Mouse (Mus musculus) neutrophil, adult 59 days (primary cell): ENCODE results near the gene Trim13. TPM values are rescaled to one million over a fixed set of nuclear protein-coding genes. Genes with fewer than 3 reads are reported as not detected.

ENCODE experiments used
- total RNA-seq, 2 experiments: library from RNA; stranded (reverse); gene quantifications; 1 replicate in 1 of 2; 2 replicates in 1 of 2; pipeline ENCODE4 v1.2.4; 2023

The Trim13 gene
- 1 to 10 TPM; 2.9 to 3.3 TPM for total RNA-seq

DNA sequence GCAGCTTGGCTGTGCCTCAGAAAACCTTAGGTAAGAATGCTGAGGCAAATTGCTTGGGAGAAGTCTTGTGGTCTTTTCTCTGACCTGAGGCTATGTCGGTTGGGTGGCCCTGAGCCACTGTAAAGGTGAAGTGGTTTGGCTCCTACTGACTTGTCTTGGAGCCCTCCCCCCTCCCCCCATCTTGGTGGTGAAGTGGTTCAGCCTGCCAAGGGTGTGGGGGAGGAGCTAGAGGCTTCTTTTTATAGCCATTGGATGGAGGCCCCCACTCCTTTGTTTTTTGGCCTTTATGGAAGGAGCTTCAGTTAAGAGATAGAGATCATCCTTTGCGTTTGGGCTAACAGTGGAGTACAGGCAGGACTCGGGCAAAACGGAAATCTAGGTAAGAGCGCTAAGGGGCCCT lies at the start of gene Trim13:
TSS of gene Trim13 (plus strand) at position 280 of the 400 bp plus-strand sequence.

GRCm38 (mm10) chr14:61556289-61557147 lies 41.5 kb upstream of the Trim13 start, which contains the start of gene Spryd7:
Spryd7 (minus strand) TSS chr14:61556886.

DNA sequence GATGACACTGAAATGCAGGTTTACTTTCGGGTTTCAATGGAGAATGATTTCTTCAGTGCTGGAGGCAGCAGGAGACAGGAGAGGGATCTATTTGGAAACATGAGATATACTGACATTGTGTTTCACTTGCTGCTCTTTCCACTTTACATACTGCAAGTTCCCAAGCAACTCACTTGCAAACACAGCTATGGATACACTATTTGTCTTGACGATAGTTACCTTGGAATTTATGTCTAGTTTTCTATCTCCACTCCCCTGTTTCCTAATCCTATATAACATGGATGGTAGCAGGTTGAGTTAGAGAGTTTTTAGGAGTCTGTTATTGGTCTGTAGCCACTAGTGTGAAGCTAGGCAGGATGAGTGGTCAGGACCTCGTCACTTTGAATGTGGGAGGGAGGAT lies 9.1 kb downstream of the Trim13 start, which contains the start of gene Kcnrg:
TSS of gene Kcnrg (plus strand) at position 301 of the 400 bp plus-strand sequence.

Other genes with a start within 250 kb of the Trim13 start
- under 1 TPM; 0.51 to 0.71 TPM for gene Ebpl, start 237.8 kb upstream of the Trim13 start, total RNA-seq
- 10 to 100 TPM; 16.2 to 17.9 TPM for gene Kpna3, start 158.4 kb upstream of the Trim13 start, total RNA-seq
- gene Spryd7, start 41.4 kb upstream of the Trim13 start, total RNA-seq, result 1 to 10 TPM; 1.4 to 2.8 TPM
- gene Kcnrg, start 9.2 kb downstream of the Trim13 start, total RNA-seq, result not detected